Mouse (Mus musculus): ENCODE measurements around the gene Meox1.

Meox1 gene

DNA sequence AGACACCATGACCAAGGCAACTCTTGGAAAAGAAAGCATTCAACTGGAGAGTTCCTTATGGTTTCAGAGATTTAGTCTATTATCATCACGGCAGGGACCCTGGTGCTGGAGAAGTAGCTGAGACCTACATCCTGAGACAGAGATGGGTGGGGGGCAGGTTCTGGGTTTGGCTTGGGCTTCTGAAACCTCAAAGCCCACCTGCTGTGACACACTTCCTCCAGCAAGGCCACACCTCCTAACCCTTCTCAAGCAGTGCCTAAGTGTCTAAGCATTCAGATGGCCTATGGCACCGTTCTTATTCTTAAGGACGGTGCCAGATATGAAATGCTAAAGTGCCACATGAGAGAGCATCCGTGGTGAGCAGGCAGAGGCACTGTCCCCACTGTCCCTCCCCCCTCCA lies 4.2 kb upstream of the Meox1 start:
- DNase-seq (ENCODE audit: low read depth in 1 of 2, low spot score in 2 of 2) = no peak

DNA sequence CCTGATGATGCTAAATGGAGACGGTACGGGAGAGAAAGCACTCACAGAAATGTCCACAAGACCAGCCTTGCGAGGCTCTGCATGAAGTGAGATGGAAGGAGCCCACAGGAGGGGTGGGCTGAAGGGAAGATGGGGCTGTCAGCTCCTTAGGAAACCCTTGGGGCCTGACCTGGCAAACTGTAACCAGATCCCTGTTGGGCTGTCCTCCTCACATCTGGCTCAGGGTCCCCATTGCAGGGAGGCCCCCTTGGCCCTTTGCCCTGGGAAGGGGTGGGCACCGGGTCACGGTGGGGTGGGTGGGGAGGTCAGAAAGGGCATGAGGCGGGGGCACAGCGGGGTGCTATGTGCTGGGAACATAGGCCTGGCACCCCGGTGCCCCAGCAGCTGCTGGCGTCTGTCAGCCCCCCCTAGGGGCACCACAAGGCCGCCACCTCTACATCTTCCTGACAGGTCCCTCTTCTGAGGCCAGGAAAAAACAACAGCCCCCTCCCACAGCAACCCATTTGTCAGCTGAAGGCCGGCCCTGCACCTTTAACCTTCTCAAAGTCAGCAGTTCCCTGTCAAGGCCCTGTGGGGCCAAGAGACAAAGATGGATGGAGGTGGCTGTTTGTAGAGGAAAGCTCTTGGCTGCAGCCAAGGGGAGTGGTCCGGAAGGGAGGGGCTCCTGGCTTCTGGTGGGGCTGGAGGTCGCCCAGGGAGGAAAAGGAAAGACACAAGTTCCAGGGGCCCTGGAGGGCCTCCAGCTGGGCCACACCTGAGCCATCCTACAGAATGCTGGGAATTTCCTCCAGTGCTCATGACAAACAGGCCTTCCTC lies 2.6 kb upstream of the Meox1 start:
- DNase-seq (ENCODE audit: low read depth in 1 of 2, low spot score in 2 of 2) = no peak

DNA sequence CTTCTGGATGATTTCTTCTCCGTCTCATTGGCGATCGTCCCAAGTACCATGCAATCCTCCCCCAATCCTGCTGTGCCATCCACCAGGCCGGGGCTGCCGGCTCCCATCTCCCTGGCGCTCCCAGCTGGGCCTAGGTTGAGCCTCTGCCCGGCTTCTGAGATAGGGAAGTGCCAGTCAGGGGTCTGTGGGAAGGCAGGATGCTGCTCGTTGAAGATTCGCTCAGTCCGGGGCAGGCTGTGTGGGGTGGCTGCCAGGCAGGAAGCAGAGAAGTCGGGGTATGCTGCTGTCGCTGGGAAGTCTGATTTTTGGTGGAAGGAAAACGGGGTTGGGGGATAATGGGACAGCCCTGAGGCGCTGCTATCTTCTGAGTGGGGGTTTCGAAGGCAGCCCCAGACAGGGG lies 614 bp downstream of the Meox1 start:
- no peak for DNase-seq (ENCODE audit: low read depth in 1 of 2, low spot score in 2 of 2)

DNA sequence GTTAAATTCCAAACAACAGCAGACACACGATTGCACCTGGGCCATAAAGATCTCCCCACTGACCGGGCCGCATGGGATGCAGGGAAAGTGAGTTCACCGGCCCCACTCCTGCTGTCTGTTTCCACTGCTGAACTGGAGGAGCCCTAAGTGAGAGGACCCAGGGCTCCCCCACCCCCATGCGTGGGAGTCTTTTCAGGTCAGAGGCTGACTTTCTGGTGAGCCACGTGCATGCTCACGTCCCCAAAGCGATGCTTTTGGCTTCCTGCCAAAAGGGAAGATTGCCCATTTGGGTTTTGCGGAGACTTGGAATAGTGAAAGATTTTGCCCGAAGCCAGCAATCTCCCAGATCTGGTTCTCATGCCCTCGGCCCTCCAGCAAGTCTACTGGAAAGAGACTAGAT lies 2.7 kb downstream of the Meox1 start:
- no peak for DNase-seq (ENCODE audit: low read depth in 1 of 2, low spot score in 2 of 2)

DNA sequence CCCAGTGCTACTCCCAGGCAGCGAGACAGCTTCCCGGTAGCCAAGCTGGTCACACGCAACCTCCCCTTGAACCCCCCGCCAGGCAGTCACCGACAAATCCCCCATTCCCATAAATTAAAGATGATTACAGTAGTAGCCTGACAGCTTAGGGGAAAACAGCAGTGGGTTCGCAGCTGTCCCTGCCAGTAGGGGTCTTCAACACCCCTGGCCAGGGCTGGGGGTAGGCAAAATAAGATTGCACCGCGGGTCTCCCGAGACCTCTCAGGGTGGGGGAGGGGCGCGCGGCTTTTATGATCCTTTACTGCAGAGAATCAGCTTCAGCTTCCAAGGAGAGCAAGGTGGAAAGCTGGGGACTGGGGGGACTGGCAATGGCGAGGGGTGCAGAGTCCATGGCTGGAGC lies 4.4 kb downstream of the Meox1 start:
- no peak for DNase-seq (ENCODE audit: low read depth in 1 of 2, low spot score in 2 of 2)

DNA sequence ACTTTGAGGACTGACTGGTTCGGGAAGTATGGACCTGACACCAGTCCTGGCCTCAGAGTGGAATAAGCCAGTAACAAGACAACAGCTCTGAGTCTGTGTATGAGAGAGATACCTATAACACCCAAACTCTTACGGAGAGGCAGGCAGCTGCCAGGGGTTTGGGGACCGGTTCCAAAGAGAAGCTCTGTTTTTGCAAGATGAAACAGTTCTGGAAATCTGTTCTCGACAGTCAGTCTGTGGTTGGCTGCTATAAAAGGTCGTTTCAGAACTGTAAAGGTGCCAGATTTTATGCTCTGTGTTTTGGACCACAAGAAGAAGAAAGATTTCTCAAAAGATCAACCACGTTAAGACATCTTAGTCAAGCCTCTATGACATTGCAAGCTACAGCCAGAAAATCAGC lies 5.4 kb downstream of the Meox1 start:
- DNase-seq (ENCODE audit: low read depth in 1 of 2, low spot score in 2 of 2) = no peak

DNA sequence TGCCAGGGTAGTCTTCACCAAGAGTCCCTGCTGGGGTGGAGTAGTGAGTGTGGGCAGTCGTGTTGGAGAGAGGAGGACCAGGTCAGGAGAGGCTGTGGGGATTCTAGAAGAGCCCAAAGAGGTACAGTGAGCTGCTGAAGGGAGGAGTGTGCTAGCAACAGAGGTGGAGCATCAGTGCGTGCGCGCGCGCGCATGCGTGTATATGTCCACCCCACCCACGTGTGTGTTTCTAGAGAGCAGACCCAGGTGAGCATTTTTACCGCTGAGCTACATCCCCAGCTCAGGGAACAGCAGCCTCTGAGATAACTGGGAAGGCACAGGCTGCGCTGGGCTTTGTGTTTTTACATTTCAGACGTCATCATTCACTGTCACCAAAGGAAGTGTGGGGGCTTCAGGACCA lies 7.7 kb downstream of the Meox1 start:
- no peak for DNase-seq (ENCODE audit: low read depth in 1 of 2, low spot score in 2 of 2)

DNA sequence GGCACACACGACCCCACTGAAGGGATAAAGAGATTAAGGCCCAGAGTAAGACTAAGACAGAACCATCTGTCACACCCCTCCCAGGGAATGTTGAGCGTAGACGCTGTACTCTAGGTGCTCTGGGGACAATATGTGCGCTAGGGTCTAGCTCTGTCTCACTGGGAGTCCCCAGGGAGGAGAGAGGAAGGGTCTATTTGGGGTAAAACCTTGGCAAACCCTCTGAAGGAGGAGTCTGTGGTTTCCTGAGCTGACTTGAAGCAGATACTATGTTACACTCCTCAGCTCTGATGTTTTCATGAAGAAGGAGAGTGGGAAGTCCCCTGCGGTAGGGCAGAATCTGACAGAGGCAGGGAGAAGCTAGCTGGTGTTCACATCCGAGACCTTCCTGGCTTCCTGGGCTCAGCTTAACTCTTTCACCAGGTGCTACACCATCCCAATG lies 8.3 kb downstream of the Meox1 start:
- DNase-seq (ENCODE audit: low read depth in 1 of 2, low spot score in 2 of 2) = no peak

DNA sequence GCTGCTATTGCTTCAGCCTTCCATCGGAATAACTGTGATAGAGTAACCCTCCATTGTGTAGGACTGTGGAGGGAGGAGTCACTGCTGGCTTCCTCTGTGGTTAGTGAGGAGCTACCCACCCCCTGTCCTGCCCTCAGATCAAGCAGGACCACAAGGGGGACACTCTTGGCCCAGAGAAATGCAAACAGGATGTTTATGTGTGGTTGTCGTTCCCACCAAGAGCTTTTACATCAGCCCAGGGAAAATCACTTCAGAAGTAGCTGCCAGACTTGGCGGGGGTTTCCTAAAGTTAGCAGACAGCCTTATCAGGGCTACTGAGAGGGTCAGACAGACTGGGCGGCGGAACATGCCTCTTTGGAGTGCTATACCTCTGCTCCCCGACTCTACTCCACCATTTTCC lies 8.9 kb downstream of the Meox1 start:
- no peak for DNase-seq (ENCODE audit: low read depth in 1 of 2, low spot score in 2 of 2)

DNA sequence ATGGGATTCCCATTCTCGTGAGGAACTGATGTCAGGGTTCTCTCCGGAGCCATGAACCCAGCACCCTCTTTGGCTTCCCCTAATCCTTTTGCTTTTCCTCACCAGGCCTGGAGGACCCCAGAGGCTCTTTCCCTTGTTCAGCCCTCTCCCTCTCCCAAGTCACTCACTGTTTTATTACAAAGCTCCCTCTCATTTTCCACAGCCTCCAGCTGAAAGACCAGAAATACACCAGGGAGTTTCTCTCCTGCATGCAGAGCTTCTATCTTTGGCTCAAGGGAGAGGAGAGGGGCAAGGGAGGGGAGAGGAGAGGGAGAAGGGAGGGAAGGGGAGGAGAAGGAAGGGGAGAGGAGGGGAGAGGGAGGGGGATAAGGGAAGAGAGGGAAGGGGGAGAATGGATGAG lies 10.3 kb downstream of the Meox1 start:
- no peak for DNase-seq (ENCODE audit: low read depth in 1 of 2, low spot score in 2 of 2)

DNA sequence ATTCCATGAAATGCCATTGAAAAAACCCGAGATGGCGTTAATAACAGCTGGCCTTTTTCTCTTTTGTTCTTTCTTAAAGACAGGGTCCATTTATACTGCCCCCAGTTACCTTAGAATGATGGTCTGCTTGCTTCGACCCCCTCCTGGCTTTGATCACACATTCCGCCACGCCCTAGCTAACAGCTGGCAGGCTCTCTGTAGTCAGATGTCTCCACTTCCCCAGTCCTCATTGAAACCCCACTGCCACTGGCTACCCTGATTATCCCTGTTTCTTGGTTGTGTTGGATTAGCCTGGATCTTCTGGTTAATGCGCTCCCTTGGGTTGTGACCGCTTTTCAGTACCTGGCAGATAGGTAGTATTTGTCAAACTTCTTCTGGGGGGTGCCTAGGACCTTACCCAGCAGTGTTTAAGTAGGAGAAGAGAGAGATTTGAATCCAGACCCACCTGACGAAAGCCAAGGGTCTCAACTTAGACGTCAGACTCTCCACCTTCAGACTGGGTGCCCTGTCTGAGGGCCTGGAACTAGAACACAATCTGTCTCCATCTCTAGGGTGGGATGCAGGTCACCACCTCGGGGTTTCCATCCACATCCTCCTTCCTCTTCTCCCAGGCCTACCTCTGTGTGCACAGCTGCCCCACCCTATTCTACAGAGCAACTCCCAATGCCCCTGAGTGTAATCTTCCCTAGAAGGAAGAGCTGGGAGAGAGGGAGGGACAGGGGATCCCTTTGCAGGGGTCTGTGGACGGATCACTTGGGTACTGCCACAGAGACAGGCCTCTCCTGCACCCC lies 11.5 kb downstream of the Meox1 start:
- DNase-seq (ENCODE audit: low read depth in 1 of 2, low spot score in 2 of 2) = no peak

DNA sequence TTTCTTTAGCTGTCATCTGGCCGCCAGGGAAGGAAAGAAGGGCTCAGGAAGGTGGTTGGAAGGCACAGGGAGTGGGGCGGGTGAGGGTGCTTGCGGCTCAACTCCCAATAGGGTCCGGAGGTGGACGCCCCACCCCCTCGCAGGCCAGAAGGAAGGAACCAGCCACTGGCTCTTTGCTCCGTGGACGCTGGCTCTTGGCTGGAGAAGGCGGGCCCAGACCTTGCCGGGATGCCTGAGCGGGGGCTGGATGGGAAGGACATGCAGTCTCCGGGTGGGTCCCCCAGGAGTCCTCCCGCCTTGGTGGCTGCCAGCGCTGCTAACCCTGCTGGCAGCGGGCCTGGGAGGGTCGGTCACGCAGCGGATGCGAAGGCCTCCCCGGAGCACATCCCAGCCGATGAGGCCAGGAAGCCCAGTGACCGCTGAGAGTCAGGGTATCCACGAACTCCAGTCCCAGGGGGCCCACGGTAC lies 12.5 kb downstream of the Meox1 start:
- no peak for DNase-seq (ENCODE audit: low read depth in 1 of 2, low spot score in 2 of 2)

DNA sequence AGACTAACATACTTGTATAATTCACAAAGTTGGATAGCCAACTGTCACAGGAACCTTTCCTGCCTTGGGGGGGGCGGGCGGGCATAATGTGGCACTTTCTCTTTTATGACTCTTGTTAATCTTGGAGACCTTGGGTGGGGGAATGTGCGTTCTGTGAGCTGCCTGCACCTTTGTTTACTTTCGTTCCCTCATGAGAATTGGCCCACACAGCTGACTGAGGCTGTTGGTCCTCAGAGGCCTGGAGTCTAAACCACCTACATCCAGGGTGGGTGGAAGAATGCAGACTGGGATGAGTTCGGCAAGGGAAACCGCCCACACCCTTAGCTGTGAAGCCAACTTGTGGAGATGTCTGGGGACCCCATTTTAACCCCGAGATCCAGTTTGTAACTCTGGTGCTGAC lies 13.0 kb downstream of the Meox1 start:
- DNase-seq (ENCODE audit: low read depth in 1 of 2, low spot score in 2 of 2) = no peak

DNA sequence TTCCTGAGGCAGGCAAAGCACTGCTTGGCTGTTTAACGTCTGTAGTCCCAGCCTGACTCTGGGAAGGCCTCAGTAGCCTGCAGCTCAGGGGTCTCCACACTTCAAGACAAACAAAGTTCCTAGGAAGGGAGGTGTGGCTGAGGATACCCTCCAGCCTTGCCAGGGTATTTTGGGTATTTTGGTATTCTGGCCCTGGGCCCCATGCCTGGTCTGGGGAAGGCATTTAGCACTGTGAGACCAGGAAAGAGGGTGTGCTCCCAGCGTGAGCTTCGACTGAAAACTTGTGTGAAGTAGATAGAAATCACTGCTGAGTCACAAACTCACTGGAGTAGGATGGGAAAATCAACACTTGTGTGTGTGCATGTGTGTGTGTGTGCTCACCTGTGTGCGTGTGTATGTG lies 14.5 kb downstream of the Meox1 start:
- DNase-seq (ENCODE audit: low read depth in 1 of 2, low spot score in 2 of 2) = no peak

DNA sequence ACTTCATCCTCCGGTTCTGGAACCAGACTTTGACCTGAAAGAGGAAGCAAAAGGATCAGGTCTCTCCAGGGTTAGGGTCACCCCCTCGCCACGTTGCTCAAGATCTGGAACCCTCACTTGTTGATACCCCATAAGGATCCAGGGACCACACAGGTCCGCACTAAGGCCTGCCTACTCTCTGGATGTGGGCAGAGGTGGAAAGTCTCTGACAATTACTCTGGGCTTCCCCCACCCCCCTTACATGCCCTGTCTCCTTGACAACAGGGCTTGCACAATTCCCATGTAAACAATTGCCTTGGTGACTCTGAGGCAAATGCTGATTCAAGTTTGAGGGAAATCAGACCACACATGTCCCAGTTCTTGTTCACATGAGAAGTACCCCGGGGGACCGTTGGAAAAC lies 15.5 kb downstream of the Meox1 start:
- no peak for DNase-seq (ENCODE audit: low read depth in 1 of 2, low spot score in 2 of 2)

DNA sequence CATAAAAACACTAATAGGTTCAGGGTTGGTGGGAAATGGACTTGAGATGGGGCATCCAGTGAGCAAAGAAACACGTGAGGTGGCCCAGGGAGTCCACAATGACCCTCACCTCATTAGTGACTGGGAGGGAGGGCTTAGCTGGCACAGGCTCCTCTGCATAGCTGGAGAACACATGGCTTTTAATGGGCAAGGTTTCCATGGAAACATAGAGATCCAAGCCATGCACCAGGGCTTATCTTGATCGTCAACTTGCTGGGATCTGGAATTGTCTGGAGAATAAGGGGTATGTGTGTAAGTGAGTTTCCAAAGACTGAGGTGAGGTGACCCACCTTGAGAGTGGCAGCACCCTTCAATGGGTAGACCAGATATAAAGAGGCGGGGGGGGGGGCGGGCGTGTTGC lies 19.2 kb downstream of the Meox1 start:
- no peak for DNase-seq (ENCODE audit: low read depth in 1 of 2, low spot score in 2 of 2)

DNA sequence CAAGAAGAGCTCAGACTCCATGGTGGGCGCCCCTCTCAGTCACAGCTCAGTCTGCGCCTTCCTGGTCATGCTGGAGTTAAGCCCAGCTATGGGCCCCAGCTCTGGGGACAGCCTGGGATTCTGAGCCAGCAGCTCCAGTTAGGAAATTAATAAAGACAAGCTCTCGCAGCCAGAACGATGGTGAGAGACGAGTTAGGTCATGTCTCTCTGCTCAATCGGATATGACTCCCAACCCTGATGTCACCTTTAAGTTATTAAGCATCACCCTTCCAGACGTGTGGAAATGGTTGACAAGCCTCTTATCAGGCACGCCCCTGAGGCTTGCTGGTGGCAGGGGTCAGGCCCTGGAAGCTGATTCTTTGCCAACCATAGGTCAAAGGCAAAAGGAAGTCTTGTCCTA lies 20.3 kb downstream of the Meox1 start:
- no peak for DNase-seq (ENCODE audit: low read depth in 1 of 2, low spot score in 2 of 2)

DNA sequence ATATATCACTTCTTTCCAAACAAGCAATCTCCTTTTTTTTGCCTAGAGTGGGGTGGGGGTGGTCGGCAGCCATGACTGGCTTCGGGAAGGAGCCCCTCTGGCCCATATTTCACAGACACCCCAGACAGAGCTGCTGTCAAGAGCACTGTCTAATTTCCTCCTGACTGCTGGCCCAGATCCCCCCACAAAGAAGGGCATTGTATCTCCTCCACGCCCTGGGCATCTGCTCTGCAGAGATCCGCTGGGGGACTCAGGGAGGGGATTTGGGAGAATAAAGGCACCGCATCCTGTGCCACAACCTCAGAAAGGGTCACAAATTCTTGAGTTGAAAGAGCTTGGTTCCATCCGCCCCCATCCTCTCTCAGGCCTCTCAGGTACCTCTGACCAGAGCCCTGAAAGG lies 22.7 kb downstream of the Meox1 start:
- DNase-seq (ENCODE audit: low read depth in 1 of 2, low spot score in 2 of 2) = no peak

DNA sequence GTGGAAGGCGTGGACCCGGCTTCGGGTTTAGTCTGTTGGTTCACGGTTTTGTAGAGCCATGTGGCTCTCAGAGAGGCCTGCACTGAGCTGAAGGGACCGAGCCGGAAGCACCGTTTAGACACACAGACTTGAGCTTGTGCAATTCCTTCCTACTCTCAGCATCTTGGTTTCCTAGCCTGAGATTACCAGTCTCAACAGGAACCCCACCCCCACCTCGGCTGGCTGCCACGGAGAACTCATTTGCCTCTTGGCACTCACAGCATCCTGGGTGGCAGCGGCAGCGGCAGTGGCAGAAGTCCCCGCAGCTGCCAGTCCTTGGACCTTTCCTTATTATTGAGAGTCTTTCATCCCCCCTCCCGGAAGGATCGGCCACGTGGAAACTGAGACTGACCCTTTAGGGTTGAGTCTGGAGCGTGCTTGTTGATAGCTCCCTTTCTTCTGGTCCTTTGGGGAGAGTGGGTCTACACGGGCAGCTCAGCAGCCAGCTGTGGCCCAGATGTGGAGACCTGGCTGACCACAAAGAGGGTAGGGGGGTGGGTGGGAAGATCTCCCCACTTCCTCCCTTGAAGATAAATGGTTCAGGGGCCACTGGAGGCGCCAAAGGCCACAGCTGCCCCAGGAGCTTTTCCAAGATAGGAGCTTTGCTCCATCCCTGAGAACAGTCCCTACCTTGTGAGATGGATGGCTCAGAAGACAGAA lies 24.0 kb downstream of the Meox1 start:
- peak in 1 of 2 experiments; percentile 12 for DNase-seq (ENCODE audit: low read depth in 1 of 2, low spot score in 2 of 2)

DNA sequence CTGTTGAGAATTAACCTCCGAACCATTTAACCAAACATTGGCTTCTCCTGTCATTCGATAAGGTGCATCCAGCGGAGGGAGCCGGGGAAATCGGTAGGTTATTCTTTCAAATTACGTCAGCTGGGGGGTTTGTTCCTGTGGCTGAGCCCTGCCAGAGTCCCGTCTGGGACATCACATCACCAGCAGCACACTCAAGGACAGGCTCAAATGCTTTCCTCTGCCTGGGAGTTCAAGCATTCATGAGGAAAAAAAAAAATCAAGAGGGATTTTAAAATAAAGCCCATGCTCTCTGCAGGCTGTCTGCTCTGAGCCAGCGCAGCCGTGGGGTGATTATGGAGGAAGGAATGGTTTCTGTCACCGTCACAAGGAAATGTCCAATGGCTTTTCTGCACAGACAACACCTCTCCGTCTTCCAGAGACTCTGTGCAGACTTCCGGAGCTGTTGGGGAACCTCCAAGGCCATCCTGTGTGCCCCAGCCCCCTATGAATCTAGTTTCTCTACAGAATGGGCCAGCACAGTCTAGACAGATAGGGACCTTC lies 26.6 kb downstream of the Meox1 start:
- no peak for DNase-seq (ENCODE audit: low read depth in 1 of 2, low spot score in 2 of 2)

DNA sequence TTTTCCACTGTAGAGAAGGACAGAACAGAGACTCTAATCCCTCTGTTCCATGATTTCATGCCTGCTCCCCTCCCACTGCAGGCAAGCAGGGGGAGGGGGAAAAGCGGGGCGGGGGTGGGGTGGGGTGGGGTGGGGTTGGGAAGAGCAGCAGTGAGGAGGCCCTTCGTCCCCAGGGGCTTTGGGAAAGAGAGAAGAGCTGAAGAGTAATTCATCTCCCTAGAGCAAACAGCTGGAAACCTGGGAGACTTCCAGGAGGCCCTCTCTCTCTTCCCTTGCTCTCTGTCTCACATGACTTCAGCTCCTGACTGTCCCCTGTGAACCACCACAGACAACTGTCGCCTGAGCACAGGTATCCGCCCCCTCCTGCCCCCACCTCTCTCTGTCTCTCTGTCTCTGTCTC lies 35.4 kb downstream of the Meox1 start:
- no peak for DNase-seq (ENCODE audit: low read depth in 1 of 2, low spot score in 2 of 2)
